Mouse (Mus musculus): ENCODE results near the gene Jmjd6.
A peak's percentile ranks its signal among the peaks of the same experiment; 100 is the strongest.

The Jmjd6 gene

GRCm38 (mm10) chr11:116843261-116844233 is at the start of gene Jmjd6, which contains the start of gene Mettl23:
Gene Jmjd6, minus strand, starts transcription at chr11:116843449.
Gene Mettl23, plus strand, starts transcription at chr11:116843278.
- peak; percentile 86 for DNase-seq (ENCODE audit: low spot score)

- DNase-seq (ENCODE audit: low spot score) = no peak
Measured at GRCm38 (mm10) chr11:116887136-116887535, 43.9 kb upstream of the Jmjd6 start.

GRCm38 (mm10) chr11:116885275-116886151 is 42.3 kb upstream of the Jmjd6 start:
- DNase-seq (ENCODE audit: low spot score) = peak; percentile 55

- DNase-seq (ENCODE audit: low spot score) = no peak
Measured at GRCm38 (mm10) chr11:116884061-116884460, 40.8 kb upstream of the Jmjd6 start.

GRCm38 (mm10) chr11:116882446-116882845 is 39.2 kb upstream of the Jmjd6 start:
- no peak for DNase-seq (ENCODE audit: low spot score)

GRCm38 (mm10) chr11:116881440-116881839 is 38.2 kb upstream of the Jmjd6 start:
- no peak for DNase-seq (ENCODE audit: low spot score)

GRCm38 (mm10) chr11:116880839-116881238 is 37.6 kb upstream of the Jmjd6 start:
- DNase-seq (ENCODE audit: low spot score) = no peak

GRCm38 (mm10) chr11:116878454-116878853 is 35.2 kb upstream of the Jmjd6 start:
- DNase-seq (ENCODE audit: low spot score) = no peak

GRCm38 (mm10) chr11:116873987-116874386 is 30.7 kb upstream of the Jmjd6 start:
- no peak for DNase-seq (ENCODE audit: low spot score)

- DNase-seq (ENCODE audit: low spot score) = no peak
Measured at GRCm38 (mm10) chr11:116871538-116871937, 28.3 kb upstream of the Jmjd6 start.

GRCm38 (mm10) chr11:116869641-116870040 is 26.4 kb upstream of the Jmjd6 start:
- no peak for DNase-seq (ENCODE audit: low spot score)

GRCm38 (mm10) chr11:116869223-116869622 is 26.0 kb upstream of the Jmjd6 start:
- no peak for DNase-seq (ENCODE audit: low spot score)

GRCm38 (mm10) chr11:116868129-116868528 is 24.9 kb upstream of the Jmjd6 start:
- DNase-seq (ENCODE audit: low spot score) = no peak

- DNase-seq (ENCODE audit: low spot score) = no peak
Measured at GRCm38 (mm10) chr11:116865945-116866585, 22.8 kb upstream of the Jmjd6 start.

- DNase-seq (ENCODE audit: low spot score) = no peak
Measured at GRCm38 (mm10) chr11:116864444-116864843, 21.2 kb upstream of the Jmjd6 start.

GRCm38 (mm10) chr11:116857183-116857850 is 14.1 kb upstream of the Jmjd6 start:
- DNase-seq (ENCODE audit: low spot score) = no peak

GRCm38 (mm10) chr11:116854279-116854678 is 11.0 kb upstream of the Jmjd6 start:
- DNase-seq (ENCODE audit: low spot score) = no peak

- peak; percentile 96 for DNase-seq (ENCODE audit: low spot score)
Measured at GRCm38 (mm10) chr11:116853512-116853928, 10.3 kb upstream of the Jmjd6 start.

GRCm38 (mm10) chr11:116852891-116853511 is 9.8 kb upstream of the Jmjd6 start, which contains the start of gene Srsf2:
Gene Srsf2, minus strand, starts transcription at chr11:116853094.
- DNase-seq (ENCODE audit: low spot score) = peak; percentile 97

- DNase-seq (ENCODE audit: low spot score) = peak; percentile 52
Measured at GRCm38 (mm10) chr11:116852291-116852890, 9.1 kb upstream of the Jmjd6 start, which contains the start of gene Mfsd11. Gene Mfsd11, plus strand, starts transcription at chr11:116852440.
